Comparison of ENCODE assay signal across 12 mouse cellular contexts in the genomic region with DNA sequence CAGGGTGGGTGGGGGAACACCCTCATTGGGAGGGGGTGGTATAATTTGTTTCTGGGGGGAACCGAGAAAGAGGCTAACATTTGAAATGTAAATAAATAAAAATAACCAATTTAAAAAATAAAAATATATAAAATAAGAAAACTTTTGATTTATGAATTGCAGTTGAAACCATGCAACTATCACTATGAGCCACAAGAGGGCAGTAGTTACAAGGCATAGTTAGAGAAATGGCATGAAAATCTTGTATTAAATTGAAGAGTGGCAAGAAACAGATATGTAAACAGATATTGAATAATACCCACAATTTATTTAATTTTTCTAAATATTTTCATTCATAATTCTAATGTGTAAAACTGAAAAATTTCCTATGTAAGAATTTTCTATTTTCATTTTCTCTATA. TPM values are rescaled to one million over a fixed set of nuclear protein-coding genes. Genes with fewer than 3 reads are reported as not detected.
DNase-seq lines count a peak whose midpoint lies in the region; ATAC-seq and TF ChIP-seq lines count a peak whose summit lies in the region.
"Had no signal": no experiment of that assay in that cellular context is flagged by ENCODE, and none has a peak within 500 bp of the region (broad histone marks: within the 10 kb centered on the region; RNA-seq: fewer than 3 reads in every experiment).

No protein-coding gene starts in this region.

- ATAC-seq in hindbrain, embryonic 11.5 days (ENCODE audit: low FRiP score), result no peak
- ATAC-seq in hindbrain, embryonic 12.5 days (ENCODE audit: low FRiP score), result no peak
- no peak for ATAC-seq in Patski
- ATAC-seq in stomach, postnatal 0 days (ENCODE audit: low FRiP score, low TSS enrichment), result no peak
- ATAC-seq: forebrain, embryonic 16.5 days had no signal

- peak; percentile 48 for TF ChIP-seq CTCF in Patski (IDR thresholded peaks at IDR 0.05)
- peak; percentile 75 for TF ChIP-seq CTCF in stomach, postnatal 0 days (IDR thresholded peaks at IDR 0.05; ENCODE audit: low read depth)

- 14% methylated on average over 1 of the region's 1 CpGs for WGBS in hindbrain, embryonic 11.5 days
- 20% methylated on average over 1 of the region's 1 CpGs for WGBS in hindbrain, embryonic 12.5 days
- 9% methylated on average over 1 of the region's 1 CpGs for WGBS in stomach, postnatal 0 days

- H3K27me3 ChIP-seq in hindbrain, embryonic 11.5 days (ENCODE audit: control insufficient read depth, insufficient read depth, low read length), result no peaks in the 10 kb centered on the region
- no peaks in the 10 kb centered on the region for H3K27me3 ChIP-seq in hindbrain, embryonic 12.5 days
- peaks cover 19% of the 10 kb centered on the region for H3K27me3 ChIP-seq in Patski
- no peaks in the 10 kb centered on the region for H3K27me3 ChIP-seq in stomach, postnatal 0 days (ENCODE audit: control insufficient read depth, insufficient read depth, low read length)
- H3K27me3 ChIP-seq: liver, embryonic 13.5 days had no signal

- H3K4me1 ChIP-seq in hindbrain, embryonic 11.5 days (replicated peaks; ENCODE audit: control insufficient read depth, insufficient read depth, low read length), result no peaks in the 10 kb centered on the region
- no peaks in the 10 kb centered on the region for H3K4me1 ChIP-seq in hindbrain, embryonic 12.5 days
- no peaks in the 10 kb centered on the region for H3K4me1 ChIP-seq in stomach, postnatal 0 days (replicated peaks; ENCODE audit: control insufficient read depth, insufficient read depth)
- H3K4me1 ChIP-seq: liver, embryonic 13.5 days had no signal

- POLR2A ChIA-PET in Patski (lab: Charles Lee), result no interaction called here

- no peak overlapping the region for H3K9ac ChIP-seq in hindbrain, embryonic 11.5 days (ENCODE audit: low read depth, low read length)
- H3K9ac ChIP-seq in hindbrain, embryonic 12.5 days, result no peak overlapping the region
- H3K9ac ChIP-seq in stomach, postnatal 0 days (ENCODE audit: low read length), result no peak overlapping the region
- H3K9ac ChIP-seq: liver, embryonic 13.5 days had no signal

- H3K4me3 ChIP-seq in hindbrain, embryonic 11.5 days (ENCODE audit: low read depth, low read length), result no peak overlapping the region
- H3K4me3 ChIP-seq in hindbrain, embryonic 12.5 days, result no peak overlapping the region
- no peak overlapping the region for H3K4me3 ChIP-seq in stomach, postnatal 0 days (ENCODE audit: low read depth, low read length)
- H3K4me3 ChIP-seq: liver, embryonic 13.5 days had no signal

- CTCF ChIA-PET in Patski (lab: Charles Lee), result interaction anchor here (1.5 kb wide), 1 partner anchor 25 kb away, joined by 5 read pairs; the partner anchor contains the start of gene Iqub

- H3K4me2 ChIP-seq in hindbrain, embryonic 11.5 days (replicated peaks; ENCODE audit: low read depth, low read length), result no peak overlapping the region
- H3K4me2 ChIP-seq in hindbrain, embryonic 12.5 days (replicated peaks), result no peak overlapping the region
- no peak overlapping the region for H3K4me2 ChIP-seq in stomach, postnatal 0 days (replicated peaks; ENCODE audit: low read depth)
- H3K4me2 ChIP-seq: liver, embryonic 13.5 days had no signal

- no peak for TF ChIP-seq EP300 in stomach, postnatal 0 days (optimal IDR thresholded peaks at IDR 0.05)

- no peak overlapping the region for H3K27ac ChIP-seq in hindbrain, embryonic 11.5 days (ENCODE audit: low read depth, low read length)
- no peak overlapping the region for H3K27ac ChIP-seq in hindbrain, embryonic 12.5 days
- no peak overlapping the region for H3K27ac ChIP-seq in stomach, postnatal 0 days (replicated peaks)
- H3K27ac ChIP-seq: liver, embryonic 13.5 days had no signal

- no peaks in the 10 kb centered on the region for H3K9me3 ChIP-seq in hindbrain, embryonic 11.5 days (ENCODE audit: control insufficient read depth, low read length)
- no peaks in the 10 kb centered on the region for H3K9me3 ChIP-seq in hindbrain, embryonic 12.5 days (replicated peaks)
- H3K9me3 ChIP-seq in stomach, postnatal 0 days (ENCODE audit: control insufficient read depth, low read length), result no peaks in the 10 kb centered on the region
- H3K9me3 ChIP-seq: liver, embryonic 13.5 days had no signal

- in situ Hi-C loops in Patski (cut with MboI; ENCODE audit: low pct_unique_long_range_greater_than_20kb), result no loop called here

- H3K36me3 ChIP-seq in hindbrain, embryonic 11.5 days (ENCODE audit: control insufficient read depth, insufficient read depth, low read length), result no peaks in the 10 kb centered on the region
- H3K36me3 ChIP-seq in hindbrain, embryonic 12.5 days, result no peaks in the 10 kb centered on the region
- no peaks in the 10 kb centered on the region for H3K36me3 ChIP-seq in stomach, postnatal 0 days (ENCODE audit: control insufficient read depth, insufficient read depth, low read length)
- H3K36me3 ChIP-seq: liver, embryonic 13.5 days had no signal

- peak; percentile 25 for DNase-seq in hindbrain, embryonic 11.5 days (ENCODE audit: low spot score)
- DNase-seq in lung, postnatal 36 days, result peak; percentile 30
- DNase-seq in lung, postnatal 25 days (ENCODE audit: low spot score), result no peak
- no peak for DNase-seq in Patski (ENCODE audit: low read depth, low spot score)
- no peak for DNase-seq in stomach, postnatal 0 days (ENCODE audit: low spot score)
- DNase-seq in right cerebral cortex, postnatal 14 days, result no peak
- DNase-seq: cerebellum, postnatal 25 days; liver, embryonic 13.5 days; right cerebral cortex, postnatal 25 days had no signal

RNA-seq across cellular contexts. Expression of gene Iqub, which starts 24.5 kb away (rescaled TPM):
- 1.4 and 2.6 TPM in 2 replicates for polyA plus RNA-seq in hindbrain, embryonic 11.5 days (2014; fragmentation: Nextera tagmentation; extraction: Ambion mirVana)
- 2.6 and 2.8 TPM in 2 replicates for polyA plus RNA-seq in hindbrain, embryonic 12.5 days (2016; fragmentation: Nextera tagmentation; extraction: Ambion mirVana)
- not detected for polyA plus RNA-seq in Patski (2021)
- polyA plus RNA-seq in stomach, postnatal 0 days (2015; fragmentation: Nextera tagmentation; extraction: Ambion mirVana), result not detected in 2 replicates
- polyA plus RNA-seq: liver, embryonic 13.5 days had no signal

RNA-seq across cellular contexts. Expression of gene Ndufa5, which starts 37.5 kb away (rescaled TPM):
- 255 and 274 TPM in 2 replicates for polyA plus RNA-seq in hindbrain, embryonic 11.5 days (2014; fragmentation: Nextera tagmentation; extraction: Ambion mirVana)
- 326 TPM in 2 replicates for polyA plus RNA-seq in hindbrain, embryonic 12.5 days (2016; fragmentation: Nextera tagmentation; extraction: Ambion mirVana)
- polyA plus RNA-seq in Patski (2021), result 218 TPM
- 414 and 442 TPM in 2 replicates for polyA plus RNA-seq in stomach, postnatal 0 days (2015; fragmentation: Nextera tagmentation; extraction: Ambion mirVana)

RNA-seq across cellular contexts. Expression of gene Asb15, which starts 37.6 kb away (rescaled TPM):
- polyA plus RNA-seq in hindbrain, embryonic 11.5 days (2014; fragmentation: Nextera tagmentation; extraction: Ambion mirVana), result not detected in 2 replicates
- polyA plus RNA-seq in hindbrain, embryonic 12.5 days (2016; fragmentation: Nextera tagmentation; extraction: Ambion mirVana), result 0.08 TPM in 1 of 2 replicates, not detected in the other
- polyA plus RNA-seq in Patski (2021), result not detected
- polyA plus RNA-seq in stomach, postnatal 0 days (2015; fragmentation: Nextera tagmentation; extraction: Ambion mirVana), result 0.04 and 0.06 TPM in 2 replicates
- polyA plus RNA-seq: forebrain, embryonic 16.5 days; large intestine, adult 2 months; liver, embryonic 13.5 days had no signal

Comparison
In these comparisons a context has a peak if more than half of its experiments do, and no peak if none do; other contexts are left out.
1. DNase-seq: peak in hindbrain, embryonic 11.5 days (single experiment) and lung, postnatal 36 days (single experiment); none in lung, postnatal 25 days (single experiment), Patski (single experiment), stomach, postnatal 0 days (single experiment) and right cerebral cortex, postnatal 14 days (single experiment).